9 mouse cellular contexts compared by ENCODE assay signal in the genomic region with DNA sequence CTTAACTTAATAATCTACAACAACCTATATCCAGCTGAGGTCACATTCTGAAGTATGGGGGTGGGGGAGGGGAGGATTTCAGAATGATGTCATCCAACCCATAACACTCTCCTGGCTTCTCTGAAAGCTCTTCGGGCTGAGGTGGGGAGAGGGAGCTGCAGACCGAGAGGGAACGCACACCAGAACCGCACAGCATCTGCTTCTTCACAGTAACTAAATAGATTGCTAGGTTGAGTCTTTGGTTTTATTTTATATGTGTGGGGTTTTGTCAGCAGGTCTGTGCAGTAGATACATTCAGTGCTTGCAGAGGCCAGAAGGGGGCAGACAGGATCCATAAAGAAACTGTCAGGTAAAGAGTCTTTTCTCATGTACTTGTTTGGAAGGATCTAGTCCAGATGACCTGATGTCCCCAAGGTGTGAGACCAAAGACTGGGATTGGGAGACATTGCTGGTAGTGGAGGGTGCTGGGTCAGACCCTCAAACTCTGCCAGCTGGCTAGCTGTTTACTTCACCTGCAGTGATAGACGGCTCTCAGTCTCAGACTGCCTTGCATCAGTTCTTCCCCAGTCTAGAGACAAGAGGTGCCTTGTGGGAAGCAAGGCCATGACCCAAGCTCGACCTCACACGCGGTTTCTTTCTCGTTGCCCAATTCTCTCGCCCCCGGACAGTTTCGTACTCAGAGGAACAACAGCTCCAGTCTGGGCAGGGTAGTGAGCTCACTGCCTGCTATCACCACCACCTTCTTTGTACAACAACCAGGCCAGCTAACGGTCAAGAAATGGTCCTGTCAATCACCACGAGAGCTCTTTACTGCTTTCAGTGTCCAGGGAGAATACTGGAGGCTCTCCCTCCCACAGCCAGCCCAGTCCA.
A peak's percentile ranks its signal among the peaks of the same experiment; 100 is the strongest.
DNase-seq lines count a peak whose midpoint lies in the region; ATAC-seq lines count a peak whose summit lies in the region.
"Had no signal": no experiment of that assay in that cellular context is flagged by ENCODE, and none has a peak within 500 bp of the region (broad histone marks: within the 10 kb centered on the region; RNA-seq: fewer than 3 reads in every experiment).

No protein-coding gene starts in this region.

- no peak overlapping the region for H3K4me2 ChIP-seq in intestine, embryonic 15.5 days (replicated peaks)
- H3K4me2 ChIP-seq: heart, embryonic 15.5 days had no signal

- H3K27ac ChIP-seq in embryonic facial prominence, embryonic 10.5 days (replicated peaks), result peak overlapping the region; percentile 70
- no peak overlapping the region for H3K27ac ChIP-seq in intestine, embryonic 15.5 days
- H3K27ac ChIP-seq: heart, embryonic 15.5 days had no signal

- peaks cover 24% of the 10 kb centered on the region for H3K4me1 ChIP-seq in embryonic facial prominence, embryonic 10.5 days
- H3K4me1 ChIP-seq in intestine, embryonic 15.5 days (replicated peaks), result no peaks in the 10 kb centered on the region

- DNase-seq in ovary, adult 18-20 months (ENCODE audit: low spot score), result peak; percentile 33
- DNase-seq in ovary, postnatal 14 days (ENCODE audit: low spot score), result no peak
- DNase-seq in embryonic facial prominence, embryonic 10.5 days (ENCODE audit: low spot score), result peak; percentile 48
- peak; percentile 47 for DNase-seq in lung, postnatal 36 days
- no peak for DNase-seq in cerebellum, adult 11 months
- no peak for DNase-seq in gastrocnemius, postnatal 25 days
- DNase-seq in frontal cortex, postnatal 14 days (ENCODE audit: low spot score in 2 of 2), result no peak

- no peak overlapping the region for H3K4me3 ChIP-seq in embryonic facial prominence, embryonic 10.5 days
- no peak overlapping the region for H3K4me3 ChIP-seq in intestine, embryonic 15.5 days (replicated peaks)
- H3K4me3 ChIP-seq: heart, embryonic 15.5 days had no signal

- H3K36me3 ChIP-seq in embryonic facial prominence, embryonic 10.5 days (replicated peaks), result no peaks in the 10 kb centered on the region
- no peaks in the 10 kb centered on the region for H3K36me3 ChIP-seq in intestine, embryonic 15.5 days
- H3K36me3 ChIP-seq: heart, embryonic 15.5 days had no signal

- no peak overlapping the region for H3K9ac ChIP-seq in intestine, embryonic 15.5 days
- H3K9ac ChIP-seq: heart, embryonic 15.5 days had no signal

- 62% methylated on average over 14 of the region's 14 CpGs for WGBS in embryonic facial prominence, embryonic 10.5 days
- WGBS in intestine, embryonic 15.5 days, result 61% methylated on average over 14 of the region's 14 CpGs

- no peaks in the 10 kb centered on the region for H3K9me3 ChIP-seq in embryonic facial prominence, embryonic 10.5 days
- no peaks in the 10 kb centered on the region for H3K9me3 ChIP-seq in intestine, embryonic 15.5 days
- H3K9me3 ChIP-seq: heart, embryonic 15.5 days had no signal

- ATAC-seq in intestine, embryonic 15.5 days, result peak; percentile 19; the same call in 1 of the 2 replicates

- no peaks in the 10 kb centered on the region for H3K27me3 ChIP-seq in embryonic facial prominence, embryonic 10.5 days (replicated peaks; ENCODE audit: low read depth, poor library complexity, severe bottlenecking)
- H3K27me3 ChIP-seq in intestine, embryonic 15.5 days (replicated peaks), result no peaks in the 10 kb centered on the region
- H3K27me3 ChIP-seq: heart, embryonic 15.5 days had no signal

Comparison
In these comparisons a context has a peak if more than half of its experiments do, and no peak if none do; other contexts are left out.
1. DNase-seq: peak in ovary, adult 18-20 months (single experiment), embryonic facial prominence, embryonic 10.5 days (single experiment) and lung, postnatal 36 days (single experiment); none in ovary, postnatal 14 days (single experiment), cerebellum, adult 11 months (single experiment), gastrocnemius, postnatal 25 days (single experiment) and frontal cortex, postnatal 14 days (0 of 2).